Mouse (Mus musculus): ENCODE measurements around the gene Obox6.

Gene Obox6

GRCm38 (mm10) chr7:15839578-15839977 lies at the start of gene Obox6:
Obox6 (minus strand) TSS chr7:15839678.
- no peak for DNase-seq (ENCODE audit: low spot score in 2 of 2)

- no peak for DNase-seq (ENCODE audit: low spot score in 2 of 2)
Measured at GRCm38 (mm10) chr7:15884127-15884526, 44.6 kb upstream of the Obox6 start.

- DNase-seq (ENCODE audit: low spot score in 2 of 2) = no peak
Measured at GRCm38 (mm10) chr7:15882317-15882716, 42.8 kb upstream of the Obox6 start, which contains the start of gene Crxos. Crxos (plus strand) TSS chr7:15882617.

GRCm38 (mm10) chr7:15881831-15882230 lies 42.4 kb upstream of the Obox6 start:
- no peak for DNase-seq (ENCODE audit: low spot score in 2 of 2)

GRCm38 (mm10) chr7:15881388-15881787 lies 41.9 kb upstream of the Obox6 start:
- DNase-seq (ENCODE audit: low spot score in 2 of 2) = no peak

- DNase-seq (ENCODE audit: low spot score in 2 of 2) = no peak
Measured at GRCm38 (mm10) chr7:15879756-15880155, 40.3 kb upstream of the Obox6 start, which contains the start of gene Crx. Crx (minus strand) TSS chr7:15879968.

GRCm38 (mm10) chr7:15864104-15864503 lies 24.6 kb upstream of the Obox6 start:
- no peak for DNase-seq (ENCODE audit: low spot score in 2 of 2)

- DNase-seq (ENCODE audit: low spot score in 2 of 2) = no peak
Measured at GRCm38 (mm10) chr7:15859657-15860056, 20.2 kb upstream of the Obox6 start.

All from thymus, postnatal 10 days (tissue).